Mouse (Mus musculus) embryonic facial prominence, embryonic 12.5 days (tissue): ENCODE measurements at regions not wholly inside any gene's neighbourhood (a gene's known extent, or its start where the extent isn't known, plus 50 kb on each side); places are given as distances from the start of the nearest gene placed in this dataset.

ENCODE experiments used
- ATAC-seq: fragments of 200-750 bp; cut with Nextera tagmentation; 2 replicates; pipeline ENCODE4 v1.8.0; 2017; ENCODE audit not compliant: insufficient number of reproducible peaks, insufficient read depth, low FRiP score, low TSS enrichment
- H3K27ac ChIP-seq: fragments of 300-500 bp; sonication (generic); 2 replicates; pipeline ENCODE4 v1.5.1; 2016; ENCODE audit warnings: mild to moderate bottlenecking
- H3K27me3 ChIP-seq: fragments of 300-500 bp; sonication (generic); 2 replicates; pipeline ENCODE4 v1.6.1; 2016; ENCODE audit warnings: mild to moderate bottlenecking, moderate library complexity
- H3K36me3 ChIP-seq: fragments of 300-500 bp; sonication (generic); 2 replicates; pipeline ENCODE4 v1.6.1; 2016; ENCODE audit warnings: mild to moderate bottlenecking
- H3K4me1 ChIP-seq: fragments of 300-500 bp; sonication (generic); 2 replicates; pipeline ENCODE4 v1.6.1; 2016
- H3K4me2 ChIP-seq: fragments of 300-500 bp; sonication (generic); replicated peaks from 2 replicates; pipeline ENCODE4 v1.6.1; 2016; ENCODE audit warnings: mild to moderate bottlenecking, moderate library complexity
- H3K4me3 ChIP-seq: fragments of 300-500 bp; sonication (generic); 2 replicates; pipeline ENCODE4 v1.5.1; 2016; ENCODE audit warnings: mild to moderate bottlenecking
- H3K9ac ChIP-seq: fragments of 300-500 bp; sonication (generic); 2 replicates; pipeline ENCODE4 v1.6.1; 2016; ENCODE audit warnings: mild to moderate bottlenecking, moderate library complexity
- H3K9me3 ChIP-seq: fragments of 300-500 bp; sonication (generic); 2 replicates; pipeline ENCODE4 v1.6.1; 2016; ENCODE audit warnings: mild to moderate bottlenecking, moderate library complexity
- WGBS: fragments of 180-500 bp; shearing (Covaris S2); methylation state at CpG from one replicate; pipeline ENCODE4 v1.1.7; 2016; 5-methylcytosine and 5-hydroxymethylcytosine counted together

DNA sequence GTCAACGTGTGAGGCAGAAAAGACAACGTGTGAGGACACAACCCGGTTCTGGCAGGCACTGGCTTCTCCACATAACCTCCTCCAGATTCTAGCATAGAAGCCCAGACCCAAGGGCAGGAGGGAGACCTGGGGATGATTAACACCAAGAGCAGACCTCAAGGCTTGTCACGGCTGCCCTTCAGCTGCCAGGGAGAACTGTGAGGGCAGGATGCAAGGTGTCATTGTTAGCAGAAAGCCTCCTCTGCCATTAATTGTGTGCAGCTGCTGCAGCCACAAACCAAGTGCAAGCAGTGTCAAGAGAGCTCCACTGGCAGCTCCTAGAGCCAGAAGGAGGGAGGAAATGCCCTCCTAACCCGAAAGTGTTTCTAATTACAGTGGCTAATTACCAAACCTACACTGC lies 211.6 kb upstream of the Rgma start:
- no peak overlapping the region for H3K4me2 ChIP-seq
- peaks cover 14% of the 10 kb centered on the region; the same call in 1 of the 2 replicates for H3K4me1 ChIP-seq
- H3K9ac ChIP-seq = no peak overlapping the region
- no peak overlapping the region for H3K27ac ChIP-seq
- 0 out of 2 replicates have a peak, but pooled peaks cover 3% of the 10 kb centered on the region for H3K27me3 ChIP-seq
- no peaks in the 10 kb centered on the region for H3K9me3 ChIP-seq
- H3K36me3 ChIP-seq = no peaks in the 10 kb centered on the region
- 19% methylated on average over 5 of the region's 5 CpGs for WGBS
- H3K4me3 ChIP-seq = no peak overlapping the region
- ATAC-seq = no peak

DNA sequence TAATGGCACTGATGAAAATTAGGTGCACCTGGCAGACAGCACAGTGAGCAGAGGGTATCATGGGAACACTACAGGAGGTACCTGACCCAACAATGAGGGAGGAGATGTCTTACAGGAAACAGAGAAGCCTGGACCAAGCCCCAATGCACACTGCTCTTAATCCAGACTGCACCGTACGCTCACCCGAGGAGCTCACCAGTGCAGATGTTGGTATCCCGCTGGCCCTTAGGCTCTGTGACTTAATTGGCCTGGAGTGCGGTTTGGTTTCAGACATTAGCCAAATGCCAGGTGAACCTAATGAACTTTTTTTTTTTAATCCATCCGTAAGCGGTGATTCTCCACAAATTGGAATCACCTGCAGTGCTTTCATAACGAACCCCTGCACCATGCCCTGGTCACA lies 209.8 kb upstream of the Rgma start:
- no peak overlapping the region for H3K27ac ChIP-seq
- no peak for ATAC-seq
- no peaks in the 10 kb centered on the region for H3K36me3 ChIP-seq
- H3K9ac ChIP-seq = no peak overlapping the region
- 57% methylated on average over 8 of the region's 8 CpGs for WGBS
- H3K27me3 ChIP-seq = 0 out of 2 replicates have a peak, but pooled peaks cover 3% of the 10 kb centered on the region
- no peak overlapping the region for H3K4me2 ChIP-seq
- no peak overlapping the region for H3K4me3 ChIP-seq
- H3K4me1 ChIP-seq = peaks cover 14% of the 10 kb centered on the region; the same call in 1 of the 2 replicates
- no peaks in the 10 kb centered on the region for H3K9me3 ChIP-seq

- H3K36me3 ChIP-seq = no peaks in the 10 kb centered on the region
- H3K9me3 ChIP-seq = no peaks in the 10 kb centered on the region
- no peak overlapping the region for H3K9ac ChIP-seq
- no peak for ATAC-seq
- no peaks in the 10 kb centered on the region for H3K4me1 ChIP-seq
- H3K27ac ChIP-seq = no peak overlapping the region
- H3K4me3 ChIP-seq = no peak overlapping the region
- WGBS = 82% methylated on average over 8 of the region's 8 CpGs
- no peaks in the 10 kb centered on the region for H3K27me3 ChIP-seq
- H3K4me2 ChIP-seq = no peak overlapping the region
These were observed 205.9 kb upstream of the Rgma start for GRCm38 (mm10) chr7:73169416-73169815.

- WGBS = 86% methylated on average over 4 of the region's 4 CpGs
- no peak for ATAC-seq
These were observed 202.7 kb upstream of the Rgma start for GRCm38 (mm10) chr7:73172615-73173014.

GRCm38 (mm10) chr7:73183761-73184160 lies 191.5 kb upstream of the Rgma start:
- H3K4me1 ChIP-seq = no peaks in the 10 kb centered on the region
- H3K27me3 ChIP-seq = no peaks in the 10 kb centered on the region
- no peaks in the 10 kb centered on the region for H3K9me3 ChIP-seq
- H3K4me2 ChIP-seq = no peak overlapping the region
- WGBS = 86% methylated on average over 8 of the region's 8 CpGs
- no peak for ATAC-seq
- H3K36me3 ChIP-seq = no peaks in the 10 kb centered on the region
- no peak overlapping the region for H3K27ac ChIP-seq
- no peak overlapping the region for H3K9ac ChIP-seq
- no peak overlapping the region for H3K4me3 ChIP-seq

More at GRCm38 (mm10) chr7:73172615-73173014, 202.7 kb upstream of the Rgma start:
- Histone ChIP-seq H3K9ac (no peak overlapping the region), H3K27me3 (no peaks in the 10 kb centered on the region), H3K27ac (no peak overlapping the region), H3K4me3 (no peak overlapping the region), H3K36me3 (no peaks in the 10 kb centered on the region), H3K4me2 (no peak overlapping the region), H3K9me3 (no peaks in the 10 kb centered on the region), H3K4me1 (no peaks in the 10 kb centered on the region)

GRCm38 (mm10) chr7:73184208-73185070 lies 190.9 kb upstream of the Rgma start:
- Histone ChIP-seq H3K27ac (no peak overlapping the region), H3K9ac (no peak overlapping the region), H3K4me2 (no peak overlapping the region), H3K9me3 (no peaks in the 10 kb centered on the region), H3K27me3 (no peaks in the 10 kb centered on the region), H3K4me3 (no peak overlapping the region), H3K36me3 (no peaks in the 10 kb centered on the region), H3K4me1 (no peaks in the 10 kb centered on the region)
- ATAC-seq = no peak
- WGBS = 87% methylated on average over 14 of the region's 14 CpGs

GRCm38 (mm10) chr7:73185071-73185531 lies 190.2 kb upstream of the Rgma start:
- Histone ChIP-seq H3K4me1 (no peaks in the 10 kb centered on the region), H3K27ac (no peak overlapping the region), H3K4me3 (no peak overlapping the region), H3K4me2 (no peak overlapping the region), H3K9ac (no peak overlapping the region), H3K27me3 (no peaks in the 10 kb centered on the region), H3K36me3 (no peaks in the 10 kb centered on the region), H3K9me3 (no peaks in the 10 kb centered on the region)
- 77% methylated on average over 10 of the region's 10 CpGs for WGBS
- no peak for ATAC-seq

DNA sequence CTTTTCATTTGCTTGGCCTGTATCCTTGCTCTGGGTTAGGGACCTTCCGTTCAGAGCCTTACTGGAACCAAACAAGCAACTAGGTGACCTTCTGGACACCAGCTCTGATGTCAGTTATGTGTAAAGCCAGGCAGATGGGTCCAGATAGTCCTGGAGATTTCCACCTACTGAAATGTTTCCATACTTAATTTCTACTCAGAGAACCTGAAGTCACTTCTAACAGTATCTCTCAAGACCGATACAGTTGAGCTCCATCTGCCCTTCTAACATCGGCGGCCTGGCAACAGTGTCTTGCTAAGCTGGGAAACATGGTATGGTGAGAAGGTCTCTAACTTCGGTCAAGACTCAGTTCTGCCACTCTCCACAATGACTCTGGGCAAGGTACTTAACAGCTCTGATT lies 189.7 kb upstream of the Rgma start:
- H3K9ac ChIP-seq = no peak overlapping the region
- no peaks in the 10 kb centered on the region for H3K36me3 ChIP-seq
- H3K27me3 ChIP-seq = no peaks in the 10 kb centered on the region
- H3K27ac ChIP-seq = no peak overlapping the region
- H3K9me3 ChIP-seq = no peaks in the 10 kb centered on the region
- no peak overlapping the region for H3K4me3 ChIP-seq
- WGBS = 95% methylated on average over 5 of the region's 5 CpGs
- H3K4me2 ChIP-seq = no peak overlapping the region
- no peak for ATAC-seq
- no peaks in the 10 kb centered on the region for H3K4me1 ChIP-seq

- Histone ChIP-seq H3K9me3 (no peaks in the 10 kb centered on the region), H3K36me3 (no peaks in the 10 kb centered on the region), H3K27me3 (no peaks in the 10 kb centered on the region), H3K4me2 (no peak overlapping the region), H3K4me1 (no peaks in the 10 kb centered on the region), H3K4me3 (no peak overlapping the region), H3K9ac (no peak overlapping the region), H3K27ac (no peak overlapping the region)
- WGBS = 88% methylated on average over 3 of the region's 3 CpGs
- ATAC-seq = no peak
These were observed 188.8 kb upstream of the Rgma start for GRCm38 (mm10) chr7:73186501-73186900.

GRCm38 (mm10) chr7:73191388-73192278 lies 183.7 kb upstream of the Rgma start:
- H3K27ac ChIP-seq = no peak overlapping the region
- H3K27me3 ChIP-seq = no peaks in the 10 kb centered on the region
- no peak overlapping the region for H3K4me2 ChIP-seq
- no peaks in the 10 kb centered on the region for H3K36me3 ChIP-seq
- no peak for ATAC-seq
- H3K9ac ChIP-seq = no peak overlapping the region
- no peak overlapping the region for H3K4me3 ChIP-seq
- H3K4me1 ChIP-seq = 0 out of 2 replicates have a peak, but pooled peaks cover 3% of the 10 kb centered on the region
- WGBS = 34% methylated on average over 12 of the region's 12 CpGs
- H3K9me3 ChIP-seq = no peaks in the 10 kb centered on the region

DNA sequence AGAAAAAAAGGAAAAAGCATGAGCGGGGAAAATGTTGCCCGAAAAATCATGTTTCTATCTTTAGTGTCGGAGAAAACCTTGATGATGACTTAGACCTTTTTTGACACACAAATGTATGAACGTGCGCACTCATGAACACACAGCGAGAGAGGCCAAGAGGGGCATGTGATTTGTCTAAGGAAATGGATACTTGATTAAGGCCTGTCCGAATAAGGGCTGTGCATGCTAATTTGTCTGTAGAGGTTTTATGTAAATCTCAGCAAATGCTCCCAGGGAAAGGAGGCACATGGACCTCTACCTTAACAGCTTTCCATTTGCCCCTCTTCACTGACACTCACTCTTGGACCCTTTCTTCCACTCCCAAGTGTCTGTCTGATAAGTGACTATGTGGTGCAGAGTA lies 182.5 kb upstream of the Rgma start:
- Histone ChIP-seq H3K27me3 (no peaks in the 10 kb centered on the region), H3K27ac (no peak overlapping the region), H3K9ac (no peak overlapping the region), H3K4me3 (no peak overlapping the region), H3K4me2 (no peak overlapping the region), H3K4me1 (peaks cover 6% of the 10 kb centered on the region; the same call in 1 of the 2 replicates), H3K9me3 (no peaks in the 10 kb centered on the region), H3K36me3 (no peaks in the 10 kb centered on the region)
- no peak for ATAC-seq
- whole genome bisulfite sequencing = 80% methylated on average over 7 of the region's 7 CpGs
